ENCODE assay signal across 27 mouse cellular contexts in genomic region chr7:91659498-91659897, GRCm38 (mm10).
A peak's percentile ranks its signal among the peaks of the same experiment; 100 is the strongest.
DNase-seq lines count a peak whose midpoint lies in the region; ATAC-seq lines count a peak whose summit lies in the region.
"Had no signal": no experiment of that assay in that cellular context is flagged by ENCODE, and none has a peak within 500 bp of the region (broad histone marks: within the 10 kb centered on the region; RNA-seq: fewer than 3 reads in every experiment).

No protein-coding gene starts in this region.

- WGBS in forebrain, embryonic 15.5 days, result 33% methylated on average over 2 of the region's 2 CpGs
- WGBS in forebrain, embryonic 12.5 days, result 63% methylated on average over 2 of the region's 2 CpGs
- 27% methylated on average over 2 of the region's 2 CpGs for WGBS in forebrain, embryonic 16.5 days

- no peak overlapping the region for H3K4me2 ChIP-seq in forebrain, embryonic 15.5 days (replicated peaks)
- H3K4me2 ChIP-seq in forebrain, embryonic 12.5 days, result no peak overlapping the region
- H3K4me2 ChIP-seq in forebrain, embryonic 16.5 days (ENCODE audit: low read length), result no peak overlapping the region
- H3K4me2 ChIP-seq: embryonic facial prominence, embryonic 12.5 days; embryonic facial prominence, embryonic 15.5 days; heart, embryonic 13.5 days; hindbrain, embryonic 14.5 days had no signal

- peak; percentile 61; the same call in 1 of the 2 replicates for ATAC-seq in forebrain, embryonic 15.5 days (replicated peaks)
- ATAC-seq in forebrain, embryonic 12.5 days (ENCODE audit: low FRiP score), result no peak
- peak; percentile 75 for ATAC-seq in forebrain, embryonic 16.5 days
- ATAC-seq: activated CD4-positive, CD25-positive, alpha-beta regulatory T cell, adult 4 months; hindbrain, postnatal 0 days; inflammation-experienced regulatory T-cells, adult 6 months; intestine, embryonic 16.5 days had no signal

- no peaks in the 10 kb centered on the region for H3K36me3 ChIP-seq in forebrain, embryonic 15.5 days
- no peaks in the 10 kb centered on the region for H3K36me3 ChIP-seq in forebrain, embryonic 12.5 days (replicated peaks)
- H3K36me3 ChIP-seq in forebrain, embryonic 16.5 days (ENCODE audit: control insufficient read depth, insufficient read depth), result no peaks in the 10 kb centered on the region
- H3K36me3 ChIP-seq: embryonic facial prominence, embryonic 12.5 days; embryonic facial prominence, embryonic 15.5 days; heart, embryonic 10.5 days; heart, embryonic 13.5 days had no signal

- H3K4me1 ChIP-seq in forebrain, embryonic 15.5 days, result no peaks in the 10 kb centered on the region
- H3K4me1 ChIP-seq in forebrain, embryonic 12.5 days, result no peaks in the 10 kb centered on the region
- no peaks in the 10 kb centered on the region for H3K4me1 ChIP-seq in forebrain, embryonic 16.5 days (replicated peaks; ENCODE audit: control insufficient read depth, insufficient read depth, low read length)
- H3K4me1 ChIP-seq: embryonic facial prominence, embryonic 12.5 days; embryonic facial prominence, embryonic 15.5 days; heart, embryonic 10.5 days; heart, embryonic 13.5 days had no signal

- no peak overlapping the region for H3K4me3 ChIP-seq in forebrain, embryonic 15.5 days
- H3K4me3 ChIP-seq in forebrain, embryonic 12.5 days (replicated peaks), result no peak overlapping the region
- H3K4me3 ChIP-seq in forebrain, embryonic 16.5 days (replicated peaks; ENCODE audit: low read length), result no peak overlapping the region
- H3K4me3 ChIP-seq: embryonic facial prominence, embryonic 12.5 days; embryonic facial prominence, embryonic 15.5 days; heart, adult 2 months; heart, embryonic 10.5 days; heart, embryonic 13.5 days had no signal

- no peaks in the 10 kb centered on the region for H3K27me3 ChIP-seq in forebrain, embryonic 15.5 days
- H3K27me3 ChIP-seq in forebrain, embryonic 12.5 days, result no peaks in the 10 kb centered on the region
- no peaks in the 10 kb centered on the region for H3K27me3 ChIP-seq in forebrain, embryonic 16.5 days (replicated peaks; ENCODE audit: control insufficient read depth, insufficient read depth, low read length)
- H3K27me3 ChIP-seq: embryonic facial prominence, embryonic 12.5 days; embryonic facial prominence, embryonic 15.5 days; heart, embryonic 13.5 days had no signal

- H3K9me3 ChIP-seq in forebrain, embryonic 15.5 days, result no peaks in the 10 kb centered on the region
- H3K9me3 ChIP-seq in forebrain, embryonic 12.5 days, result no peaks in the 10 kb centered on the region
- H3K9me3 ChIP-seq in forebrain, embryonic 16.5 days (ENCODE audit: control insufficient read depth, low read length), result no peaks in the 10 kb centered on the region
- H3K9me3 ChIP-seq: embryonic facial prominence, embryonic 12.5 days; embryonic facial prominence, embryonic 15.5 days; heart, embryonic 10.5 days; heart, embryonic 13.5 days had no signal

- intact Hi-C loops in left cerebral cortex, postnatal 4 days (cut with DNase I), result no loop called here

- no peak overlapping the region for H3K27ac ChIP-seq in forebrain, embryonic 15.5 days (replicated peaks)
- H3K27ac ChIP-seq in forebrain, embryonic 12.5 days, result no peak overlapping the region
- H3K27ac ChIP-seq in forebrain, embryonic 16.5 days (ENCODE audit: low read length), result no peak overlapping the region
- H3K27ac ChIP-seq: embryonic facial prominence, embryonic 12.5 days; embryonic facial prominence, embryonic 15.5 days; heart, adult 2 months; heart, embryonic 10.5 days; heart, embryonic 13.5 days; hindbrain, embryonic 14.5 days; hindbrain, postnatal 0 days had no signal

- peak; percentile 12 to 31 for DNase-seq in cerebellum, postnatal 10 days
- DNase-seq in cerebellum, postnatal 25 days, result no peak
- DNase-seq in left cerebral cortex, postnatal 4 days, result peak; percentile 16
- no peak for DNase-seq in left cerebral cortex, adult 9 months (ENCODE audit: low spot score in 2 of 2)
- no peak for DNase-seq in neural tube, embryonic 10.5 days (ENCODE audit: extremely low spot score, low spot score)
- DNase-seq: adrenal gland, adult 8-10 months; adrenal gland, postnatal 36 days; cerebellum, adult 11-12 months; cerebellum, adult 8-10 months; cerebellum, postnatal 14 days; gastrocnemius, postnatal 10 days; gastrocnemius, postnatal 36 days; heart, adult 2 months; heart, postnatal 14 days; heart, postnatal 4 days had no signal

- H3K9ac ChIP-seq in forebrain, embryonic 15.5 days (replicated peaks), result no peak overlapping the region
- H3K9ac ChIP-seq in forebrain, embryonic 12.5 days, result no peak overlapping the region
- H3K9ac ChIP-seq in forebrain, embryonic 16.5 days (replicated peaks; ENCODE audit: low read depth, low read length), result no peak overlapping the region
- H3K9ac ChIP-seq: embryonic facial prominence, embryonic 12.5 days; embryonic facial prominence, embryonic 15.5 days; heart, embryonic 13.5 days; hindbrain, embryonic 14.5 days had no signal

Comparison
In these comparisons a context has a peak if more than half of its experiments do, and no peak if none do; other contexts are left out.
1. DNase-seq: peak in cerebellum, postnatal 10 days (2 of 2) and left cerebral cortex, postnatal 4 days (single experiment); none in cerebellum, postnatal 25 days (0 of 2), left cerebral cortex, adult 9 months (0 of 2) and neural tube, embryonic 10.5 days (single experiment).